Mouse (Mus musculus): ENCODE measurements around the gene Tmem132b. TPM values are rescaled to one million over a fixed set of nuclear protein-coding genes. Genes with fewer than 3 reads are reported as not detected.

Gene Tmem132b
- polyA plus RNA-seq, 1 experiment = 0.02 TPM

- Histone ChIP-seq H3K4me3 (ENCODE audit: extremely low read depth, insufficient read depth, insufficient read length) (no peak overlapping the region), H3K27me3 (ENCODE audit: control insufficient read depth, insufficient read depth, low read length) (no peaks in the 10 kb centered on the region), H3K4me1 (ENCODE audit: control insufficient read depth, insufficient read depth, insufficient read length) (no peaks in the 10 kb centered on the region), H3K36me3 (ENCODE audit: control insufficient read depth, insufficient read depth, low read length) (no peaks in the 10 kb centered on the region), H3K27ac (ENCODE audit: insufficient read depth, low read length) (no peak overlapping the region)
- 57% methylated on average over 5 of the region's 5 CpGs for WGBS
- DNase-seq (ENCODE audit: low read depth in 1 of 2, low spot score in 2 of 2) = no peak
- TF ChIP-seq CTCF (IDR thresholded peaks at IDR 0.05; ENCODE audit: extremely low read depth, insufficient read depth, insufficient read length, insufficient replicate concordance) (no peak), POLR2A (IDR thresholded peaks at IDR 0.05; ENCODE audit: low read depth, low read length) (no peak)
Observed at GRCm38 (mm10) chr5:125585211-125585610, 53.6 kb downstream of the Tmem132b start.

GRCm38 (mm10) chr5:125588203-125588602, 56.6 kb downstream of the Tmem132b start:
- H3K27me3 ChIP-seq (ENCODE audit: control insufficient read depth, insufficient read depth, low read length) = no peaks in the 10 kb centered on the region
- H3K27ac ChIP-seq (ENCODE audit: insufficient read depth, low read length) = no peak overlapping the region
- H3K36me3 ChIP-seq (ENCODE audit: control insufficient read depth, insufficient read depth, low read length) = no peaks in the 10 kb centered on the region
- 77% methylated on average over 7 of the region's 7 CpGs for WGBS
- no peak for DNase-seq (ENCODE audit: low read depth in 1 of 2, low spot score in 2 of 2)
- H3K4me1 ChIP-seq (ENCODE audit: control insufficient read depth, insufficient read depth, insufficient read length) = no peaks in the 10 kb centered on the region
- TF ChIP-seq POLR2A (IDR thresholded peaks at IDR 0.05; ENCODE audit: low read depth, low read length) (no peak), CTCF (IDR thresholded peaks at IDR 0.05; ENCODE audit: extremely low read depth, insufficient read depth, insufficient read length, insufficient replicate concordance) (no peak)
- H3K4me3 ChIP-seq (ENCODE audit: extremely low read depth, insufficient read depth, insufficient read length) = no peak overlapping the region

- TF ChIP-seq CTCF (IDR thresholded peaks at IDR 0.05; ENCODE audit: extremely low read depth, insufficient read depth, insufficient read length, insufficient replicate concordance) (no peak), POLR2A (IDR thresholded peaks at IDR 0.05; ENCODE audit: low read depth, low read length) (no peak)
- no peaks in the 10 kb centered on the region for H3K27me3 ChIP-seq (ENCODE audit: control insufficient read depth, insufficient read depth, low read length)
- no peak overlapping the region for H3K4me3 ChIP-seq (ENCODE audit: extremely low read depth, insufficient read depth, insufficient read length)
- H3K4me1 ChIP-seq (ENCODE audit: control insufficient read depth, insufficient read depth, insufficient read length) = no peaks in the 10 kb centered on the region
- WGBS = 17% methylated on average over 18 of the region's 18 CpGs
- H3K27ac ChIP-seq (ENCODE audit: insufficient read depth, low read length) = no peak overlapping the region
- no peak for DNase-seq (ENCODE audit: low read depth in 1 of 2, low spot score in 2 of 2)
- H3K36me3 ChIP-seq (ENCODE audit: control insufficient read depth, insufficient read depth, low read length) = no peaks in the 10 kb centered on the region
Observed at GRCm38 (mm10) chr5:125588876-125589667, 57.5 kb downstream of the Tmem132b start.

- Histone ChIP-seq H3K27ac (ENCODE audit: insufficient read depth, low read length) (no peak overlapping the region), H3K36me3 (ENCODE audit: control insufficient read depth, insufficient read depth, low read length) (no peaks in the 10 kb centered on the region), H3K4me1 (ENCODE audit: control insufficient read depth, insufficient read depth, insufficient read length) (no peaks in the 10 kb centered on the region), H3K4me3 (ENCODE audit: extremely low read depth, insufficient read depth, insufficient read length) (no peak overlapping the region), H3K27me3 (ENCODE audit: control insufficient read depth, insufficient read depth, low read length) (no peaks in the 10 kb centered on the region)
- 79% methylated on average over 10 of the region's 10 CpGs for WGBS
- TF ChIP-seq POLR2A (IDR thresholded peaks at IDR 0.05; ENCODE audit: low read depth, low read length) = no peak
- TF ChIP-seq CTCF (IDR thresholded peaks at IDR 0.05; ENCODE audit: extremely low read depth, insufficient read depth, insufficient read length, insufficient replicate concordance) = no peak
- DNase-seq (ENCODE audit: low read depth in 1 of 2, low spot score in 2 of 2) = no peak
Observed at GRCm38 (mm10) chr5:125598056-125598455, 66.5 kb downstream of the Tmem132b start.

GRCm38 (mm10) chr5:125607146-125607545, 75.6 kb downstream of the Tmem132b start:
- Histone ChIP-seq H3K36me3 (ENCODE audit: control insufficient read depth, insufficient read depth, low read length) (no peaks in the 10 kb centered on the region), H3K4me3 (ENCODE audit: extremely low read depth, insufficient read depth, insufficient read length) (no peak overlapping the region), H3K27me3 (ENCODE audit: control insufficient read depth, insufficient read depth, low read length) (no peaks in the 10 kb centered on the region), H3K4me1 (ENCODE audit: control insufficient read depth, insufficient read depth, insufficient read length) (no peaks in the 10 kb centered on the region), H3K27ac (ENCODE audit: insufficient read depth, low read length) (no peak overlapping the region)
- WGBS = 82% methylated on average over 12 of the region's 12 CpGs
- no peak for TF ChIP-seq POLR2A (IDR thresholded peaks at IDR 0.05; ENCODE audit: low read depth, low read length)
- TF ChIP-seq CTCF (IDR thresholded peaks at IDR 0.05; ENCODE audit: extremely low read depth, insufficient read depth, insufficient read length, insufficient replicate concordance) = no peak
- no peak for DNase-seq (ENCODE audit: low read depth in 1 of 2, low spot score in 2 of 2)

- no peak for DNase-seq (ENCODE audit: low read depth in 1 of 2, low spot score in 2 of 2)
- WGBS = 55% methylated on average over 1 of the region's 1 CpGs
- Histone ChIP-seq H3K27ac (ENCODE audit: insufficient read depth, low read length) (no peak overlapping the region), H3K27me3 (ENCODE audit: control insufficient read depth, insufficient read depth, low read length) (no peaks in the 10 kb centered on the region), H3K36me3 (ENCODE audit: control insufficient read depth, insufficient read depth, low read length) (no peaks in the 10 kb centered on the region), H3K4me1 (ENCODE audit: control insufficient read depth, insufficient read depth, insufficient read length) (no peaks in the 10 kb centered on the region), H3K4me3 (ENCODE audit: extremely low read depth, insufficient read depth, insufficient read length) (no peak overlapping the region)
- TF ChIP-seq POLR2A (IDR thresholded peaks at IDR 0.05; ENCODE audit: low read depth, low read length) = no peak
- TF ChIP-seq CTCF (IDR thresholded peaks at IDR 0.05; ENCODE audit: extremely low read depth, insufficient read depth, insufficient read length, insufficient replicate concordance) = no peak
Observed at GRCm38 (mm10) chr5:125609968-125610367, 78.4 kb downstream of the Tmem132b start.

GRCm38 (mm10) chr5:125612460-125612859, 80.9 kb downstream of the Tmem132b start:
- H3K27me3 ChIP-seq (ENCODE audit: control insufficient read depth, insufficient read depth, low read length) = no peaks in the 10 kb centered on the region
- no peaks in the 10 kb centered on the region for H3K36me3 ChIP-seq (ENCODE audit: control insufficient read depth, insufficient read depth, low read length)
- no peak for DNase-seq (ENCODE audit: low read depth in 1 of 2, low spot score in 2 of 2)
- TF ChIP-seq POLR2A (IDR thresholded peaks at IDR 0.05; ENCODE audit: low read depth, low read length) = no peak
- TF ChIP-seq CTCF (IDR thresholded peaks at IDR 0.05; ENCODE audit: extremely low read depth, insufficient read depth, insufficient read length, insufficient replicate concordance) = no peak
- 89% methylated on average over 7 of the region's 7 CpGs for WGBS
- no peak overlapping the region for H3K27ac ChIP-seq (ENCODE audit: insufficient read depth, low read length)
- H3K4me1 ChIP-seq (ENCODE audit: control insufficient read depth, insufficient read depth, insufficient read length) = no peaks in the 10 kb centered on the region
- H3K4me3 ChIP-seq (ENCODE audit: extremely low read depth, insufficient read depth, insufficient read length) = no peak overlapping the region
